Mouse (Mus musculus): ENCODE results near the gene Shb.

- TF ChIP-seq CTCF (IDR thresholded peaks at IDR 0.05; ENCODE audit: insufficient read depth, low read length) (no peak), POLR2A (IDR thresholded peaks at IDR 0.05; ENCODE audit: borderline replicate concordance, extremely low read depth, low read depth, low read length) (no peak)
These were observed 87.5 kb downstream of the Shb start for GRCm38 (mm10) chr4:45444813-45445212.

All from lung, adult 2 months (tissue).